Mouse (Mus musculus) E14TG2a.4 (cell line): ENCODE results near the gene Kif13a.

Experiments
- H3K27me3 ChIP-seq: 2 replicates; pipeline ENCODE4 v1.6.1; 2014; ENCODE audit warnings: low read length, control low read depth; ENCODE audit not compliant: insufficient read depth
- H3K36me3 ChIP-seq: 2 replicates; pipeline ENCODE4 v1.6.1; 2014; ENCODE audit warnings: low read length, control low read depth; ENCODE audit not compliant: insufficient read depth
- H3K4me1 ChIP-seq: replicated peaks from 2 replicates; pipeline ENCODE4 v1.6.1; 2014; ENCODE audit warnings: low read depth, low read length, control low read depth
- H3K4me3 ChIP-seq: replicated peaks from 2 replicates; pipeline ENCODE4 v1.5.1; 2014; ENCODE audit warnings: mild to moderate bottlenecking, low read length
- H3K9me3 ChIP-seq: 2 replicates; pipeline ENCODE4 v1.6.1; 2014; ENCODE audit warnings: low read length, control low read depth
- CTCF ChIP-seq: conservative IDR thresholded peaks from 2 replicates; pipeline ENCODE4 v1.5.1; 2014; ENCODE audit warnings: low read length
- NANOG ChIP-seq: IDR thresholded peaks from 2 replicates; pipeline ENCODE4 v1.6.1; 2014; ENCODE audit warnings: borderline replicate concordance, low read length, mixed read lengths
- POU5F1 ChIP-seq: IDR thresholded peaks from 2 replicates; pipeline ENCODE4 v1.6.1; 2014; ENCODE audit warnings: low read length, borderline replicate concordance

Kif13a gene

GRCm38 (mm10) chr13:46810613-46811012 is 119.1 kb downstream of the Kif13a start:
- TF ChIP-seq NANOG (no peak), POU5F1 (no peak), CTCF (no peak; the same call in 1 of the 2 replicates)
- no peaks in the 10 kb centered on the region for H3K9me3 ChIP-seq
- peaks cover 28% of the 10 kb centered on the region for H3K4me1 ChIP-seq
- H3K4me3 ChIP-seq: peak overlapping the region; percentile 66
- H3K27me3 ChIP-seq: no peaks in the 10 kb centered on the region
- H3K36me3 ChIP-seq: peaks cover 52% of the 10 kb centered on the region

GRCm38 (mm10) chr13:46810098-46810497 is 119.6 kb downstream of the Kif13a start:
- Histone ChIP-seq H3K9me3 (no peaks in the 10 kb centered on the region), H3K27me3 (no peaks in the 10 kb centered on the region), H3K4me1 (peaks cover 28% of the 10 kb centered on the region), H3K4me3 (peak overlapping the region; percentile 66), H3K36me3 (peaks cover 49% of the 10 kb centered on the region)
- TF ChIP-seq NANOG (no peak), CTCF (peak; percentile 80)

DNA sequence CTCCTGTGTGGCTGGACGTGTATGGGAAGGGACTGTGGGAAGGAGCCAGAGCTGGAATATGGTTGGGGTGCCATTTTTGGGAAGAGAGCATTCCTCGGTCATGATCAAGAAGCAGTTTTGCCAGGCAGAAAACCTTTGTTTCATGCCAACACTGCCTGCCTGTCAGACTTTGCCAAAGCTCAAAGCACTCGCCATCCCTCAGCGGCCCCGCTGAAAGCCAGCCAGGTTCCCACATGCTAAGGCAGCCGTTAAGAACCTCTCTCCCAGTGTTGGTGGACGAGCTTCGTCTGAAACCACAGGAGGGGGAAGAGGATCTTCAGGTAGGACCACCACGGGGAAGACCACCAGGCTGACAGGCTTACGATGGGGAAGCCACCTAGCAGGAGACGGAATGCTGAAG is 121.8 kb downstream of the Kif13a start:
- Histone ChIP-seq H3K36me3 (peaks cover 30% of the 10 kb centered on the region), H3K4me3 (no peak overlapping the region), H3K4me1 (peaks cover 19% of the 10 kb centered on the region), H3K27me3 (no peaks in the 10 kb centered on the region), H3K9me3 (no peaks in the 10 kb centered on the region)
- TF ChIP-seq CTCF (no peak), NANOG (no peak), POU5F1 (no peak)

DNA sequence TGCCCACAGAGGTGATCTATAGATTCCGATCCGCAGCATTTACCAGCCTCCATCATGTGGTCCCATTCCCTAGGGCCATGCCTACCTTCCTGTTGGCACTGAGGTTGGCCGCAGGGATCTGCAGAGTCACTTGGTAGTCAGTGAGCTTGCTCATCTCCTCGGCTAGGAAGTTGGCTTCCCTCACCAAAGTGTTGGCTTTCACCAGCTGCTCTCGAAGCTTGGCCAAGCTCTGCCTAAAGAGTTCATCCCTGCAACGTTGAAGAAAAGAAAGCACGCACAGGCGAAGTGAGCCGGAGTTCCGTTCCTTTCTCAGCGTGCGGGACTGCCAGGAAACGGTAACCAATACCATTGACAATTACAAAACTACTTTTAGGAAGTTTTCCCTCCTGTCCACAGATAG is 128.5 kb downstream of the Kif13a start:
- no peaks in the 10 kb centered on the region for H3K27me3 ChIP-seq
- H3K4me3 ChIP-seq: no peak overlapping the region
- no peaks in the 10 kb centered on the region for H3K9me3 ChIP-seq
- H3K4me1 ChIP-seq: peaks cover 21% of the 10 kb centered on the region
- peaks cover 39% of the 10 kb centered on the region for H3K36me3 ChIP-seq
- TF ChIP-seq NANOG (no peak), POU5F1 (no peak), CTCF (no peak)

- H3K4me1 ChIP-seq: peaks cover 25% of the 10 kb centered on the region
- no peaks in the 10 kb centered on the region for H3K9me3 ChIP-seq
- no peaks in the 10 kb centered on the region for H3K27me3 ChIP-seq
- no peak for TF ChIP-seq POU5F1
- peak; percentile 84 for TF ChIP-seq CTCF
- H3K36me3 ChIP-seq: peaks cover 54% of the 10 kb centered on the region
- no peak overlapping the region for H3K4me3 ChIP-seq
These were observed 131.5 kb downstream of the Kif13a start for GRCm38 (mm10) chr13:46798156-46798555.

GRCm38 (mm10) chr13:46796381-46796780 is 133.3 kb downstream of the Kif13a start:
- H3K4me1 ChIP-seq: peaks cover 14% of the 10 kb centered on the region
- H3K4me3 ChIP-seq: no peak overlapping the region
- H3K36me3 ChIP-seq: peaks cover 55% of the 10 kb centered on the region
- no peaks in the 10 kb centered on the region for H3K9me3 ChIP-seq
- TF ChIP-seq NANOG (no peak), POU5F1 (no peak), CTCF (no peak)
- no peaks in the 10 kb centered on the region for H3K27me3 ChIP-seq

DNA sequence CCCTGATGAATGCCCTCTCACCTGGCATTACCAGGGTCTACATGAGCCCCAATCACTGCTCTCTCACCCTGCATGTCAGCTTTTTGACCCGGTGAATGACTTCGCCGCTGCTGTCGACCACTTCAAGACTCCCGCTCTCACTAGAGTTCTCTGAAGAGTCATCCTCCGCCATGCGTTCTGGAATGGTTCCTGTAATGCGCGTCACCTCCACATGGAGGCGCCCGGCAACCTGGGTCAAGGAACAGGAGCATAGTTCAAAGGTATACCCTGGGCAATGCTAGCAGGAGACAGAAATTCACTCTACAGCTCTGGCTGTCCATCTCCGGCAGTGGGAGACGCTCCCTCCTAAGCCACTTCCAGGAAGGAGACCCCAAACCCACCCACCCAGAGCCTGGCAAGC is 135.8 kb downstream of the Kif13a start:
- H3K4me1 ChIP-seq: peaks cover 10% of the 10 kb centered on the region
- peaks cover 55% of the 10 kb centered on the region for H3K36me3 ChIP-seq
- H3K4me3 ChIP-seq: no peak overlapping the region
- TF ChIP-seq CTCF (peak; percentile 84), NANOG (no peak)
- H3K27me3 ChIP-seq: no peaks in the 10 kb centered on the region
- no peaks in the 10 kb centered on the region for H3K9me3 ChIP-seq

DNA sequence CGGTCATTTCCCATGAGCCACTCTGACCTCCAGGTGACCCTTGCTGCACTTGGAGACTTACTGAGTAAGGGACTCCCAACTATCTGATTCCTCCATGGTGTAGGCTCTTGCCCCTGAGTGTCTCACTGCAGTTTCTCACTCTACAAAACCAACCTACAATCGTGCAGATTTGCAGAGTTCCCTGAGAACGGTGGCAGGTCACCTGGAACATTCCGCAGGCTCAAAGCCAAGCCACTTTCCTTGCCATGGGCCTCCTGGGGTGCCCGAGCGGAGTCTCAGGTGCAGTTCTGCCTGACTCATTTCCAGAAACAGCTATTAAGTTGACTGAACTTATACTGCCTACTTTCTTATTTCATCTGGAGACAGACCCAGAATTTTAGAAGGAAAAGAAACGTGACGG is 141.2 kb downstream of the Kif13a start:
- H3K4me3 ChIP-seq: no peak overlapping the region
- TF ChIP-seq POU5F1: no peak
- peaks cover 50% of the 10 kb centered on the region for H3K36me3 ChIP-seq
- H3K4me1 ChIP-seq: peaks cover 3% of the 10 kb centered on the region; the same call in 1 of the 2 replicates
- H3K27me3 ChIP-seq: no peaks in the 10 kb centered on the region
- H3K9me3 ChIP-seq: no peaks in the 10 kb centered on the region

DNA sequence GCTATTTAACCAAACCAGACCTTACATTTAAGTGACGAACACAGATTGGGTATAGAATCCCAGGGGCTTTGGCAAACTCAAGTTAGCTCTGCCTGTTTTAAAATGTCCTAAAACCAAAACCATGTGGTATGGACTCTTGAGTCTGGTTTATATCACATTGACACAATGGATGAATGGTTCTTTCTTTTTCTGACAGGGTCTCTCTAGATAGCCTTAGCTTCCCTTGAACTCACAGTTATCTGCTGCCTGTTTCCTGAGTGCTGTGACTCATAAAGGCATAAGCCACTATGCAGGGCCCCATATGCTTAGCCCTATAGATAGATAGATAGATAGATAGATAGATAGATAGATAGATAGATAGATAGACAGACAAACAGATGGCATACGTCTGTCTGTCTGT is 142.8 kb downstream of the Kif13a start:
- Histone ChIP-seq H3K36me3 (peaks cover 39% of the 10 kb centered on the region), H3K4me3 (no peak overlapping the region), H3K27me3 (no peaks in the 10 kb centered on the region), H3K9me3 (no peaks in the 10 kb centered on the region), H3K4me1 (0 out of 2 replicates have a peak, but pooled peaks cover 3% of the 10 kb centered on the region)
- no peak for TF ChIP-seq NANOG
- no peak for TF ChIP-seq POU5F1
- no peak for TF ChIP-seq CTCF
